Mouse (Mus musculus): ENCODE measurements around the gene Fbxo9.

DNA sequence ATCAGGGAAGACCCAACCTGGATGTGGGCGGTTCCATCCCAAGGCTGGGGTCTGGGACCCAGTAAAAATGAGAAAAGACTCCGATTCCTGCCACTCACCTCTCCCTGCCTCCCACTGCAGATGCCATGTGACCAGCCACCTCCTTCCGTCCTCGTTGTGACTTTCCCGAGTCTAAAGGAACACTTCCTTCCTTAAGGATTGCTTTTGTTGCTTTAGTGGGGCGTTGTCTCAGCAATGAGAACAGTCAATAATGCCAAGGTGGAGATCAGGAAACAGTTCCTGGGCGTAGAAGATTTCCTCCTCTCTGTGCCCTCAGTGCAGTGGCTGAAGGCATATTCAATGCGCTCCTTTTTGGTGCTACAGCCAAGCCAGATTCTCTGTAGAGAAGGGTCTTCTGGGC is 12.5 kb upstream of the Fbxo9 start:
- TF ChIP-seq CTCF (IDR thresholded peaks at IDR 0.05; ENCODE audit: control insufficient read depth, insufficient read depth, insufficient replicate concordance, low read depth, low read length) (no peak), POLR2A (IDR thresholded peaks at IDR 0.05; ENCODE audit: control insufficient read depth, low read depth, low read length) (no peak)

Data from testis, adult 2 months (tissue).